Mouse (Mus musculus): ENCODE results near the gene Sowaha.

DNA sequence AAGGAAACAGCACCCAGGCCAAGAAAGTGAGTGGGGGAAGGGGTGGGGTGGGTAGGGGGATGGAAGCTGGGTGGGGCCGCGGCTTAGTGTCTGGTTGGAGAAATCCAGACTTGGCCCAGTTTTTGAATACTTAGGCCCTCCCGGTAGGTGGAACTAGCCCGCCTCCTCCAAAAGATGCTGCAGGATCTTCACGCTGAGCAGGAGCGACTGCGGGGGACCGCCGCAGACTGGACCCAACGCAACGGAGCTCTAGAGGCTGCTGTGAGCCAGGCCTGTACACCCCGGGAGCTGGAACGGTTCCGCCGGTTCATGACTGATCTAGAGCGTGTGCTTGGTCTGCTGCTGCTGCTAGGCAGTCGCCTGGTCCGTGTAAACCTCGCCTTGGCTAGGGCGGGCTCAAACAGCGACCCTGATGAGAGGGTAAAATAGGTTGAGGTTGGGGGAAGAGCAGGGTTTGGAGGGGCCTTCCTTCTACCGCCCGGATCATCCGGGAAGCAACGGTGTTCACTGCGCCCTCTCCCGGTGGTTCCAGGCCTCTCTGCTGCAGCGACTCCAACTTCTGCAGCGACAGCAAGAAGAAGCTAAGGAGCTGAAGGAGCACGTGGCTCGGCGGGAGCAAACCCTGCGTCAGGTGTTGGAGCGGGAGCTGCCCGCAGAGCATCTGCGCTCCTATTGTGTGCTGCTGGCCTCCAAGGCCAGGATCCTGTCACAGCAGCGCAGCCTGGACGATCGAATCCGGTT is 13.7 kb downstream of the Sowaha start:
- peak; percentile 60 for TF ChIP-seq CTCF (IDR thresholded peaks at IDR 0.05; ENCODE audit: extremely low read depth, insufficient read depth, low read length)
- no peak for TF ChIP-seq POLR2A (IDR thresholded peaks at IDR 0.05; ENCODE audit: extremely low read depth, insufficient read depth, low read length)
